Mouse (Mus musculus) myocyte (in vitro differentiated cells): ENCODE results near the gene Acoxl. TPM values are rescaled to one million over a fixed set of nuclear protein-coding genes. Genes with fewer than 3 reads are reported as not detected.
"Not testable (repeated sequence)": the region's sequence is repeated elsewhere in the genome, so short reads cannot be mapped to it uniquely, and the experiment has no call there.

Source experiments
- H3K27me3 ChIP-seq: one replicate; pipeline ENCODE4 v1.6.1; 2011; ENCODE audit not compliant: control insufficient read depth, insufficient read depth, insufficient read length
- H3K36me3 ChIP-seq: one replicate; pipeline ENCODE4 v1.6.1; 2011; ENCODE audit not compliant: control insufficient read depth, insufficient read depth
- H3K4me2 ChIP-seq: one replicate; pipeline ENCODE4 v1.6.1; 2011; ENCODE audit warnings: low read depth, control low read depth
- H3K4me3 ChIP-seq: one replicate; pipeline ENCODE4 v1.5.1; 2011; ENCODE audit warnings: mild to moderate bottlenecking, control low read depth, moderate library complexity
- H3K79me2 ChIP-seq: one replicate; pipeline ENCODE4 v1.6.1; 2011; ENCODE audit not compliant: control insufficient read depth, insufficient read depth
- H3ac ChIP-seq: one replicate; pipeline ENCODE4 v1.6.1; 2011; ENCODE audit not compliant: control insufficient read depth, insufficient read length
- CEBPB ChIP-seq: IDR thresholded peaks from 2 replicates; pipeline ENCODE4 v1.6.1; 2011; ENCODE audit warnings: mild to moderate bottlenecking, moderate library complexity; ENCODE audit not compliant: poor library complexity, insufficient read depth, severe bottlenecking
- E2F4 ChIP-seq: IDR thresholded peaks from one replicate; pipeline ENCODE4 v1.6.1; 2011; ENCODE audit warnings: mild to moderate bottlenecking, control low read depth, moderate library complexity; ENCODE audit not compliant: insufficient read depth
- MAX ChIP-seq: IDR thresholded peaks from one replicate; pipeline ENCODE4 v1.6.1; 2011; ENCODE audit warnings: low read depth, mild to moderate bottlenecking, control low read depth
- MYOD1 ChIP-seq, 3 experiments: IDR thresholded peaks; one replicate each; pipeline ENCODE4 v1.6.1; 2011; ENCODE audit warnings: control low read depth in 2 of 3, low read depth in 2 of 3, mild to moderate bottlenecking in 2 of 3, moderate library complexity in 1 of 3; ENCODE audit not compliant: insufficient read length in 2 of 3, control insufficient read depth in 1 of 3
- MYOG ChIP-seq, 3 experiments: IDR thresholded peaks; one replicate each; pipeline ENCODE4 v1.6.1; 2011; ENCODE audit warnings: control low read depth in 2 of 3, low read depth in 2 of 3, mild to moderate bottlenecking in 2 of 3; ENCODE audit not compliant: insufficient read length in 2 of 3, control insufficient read depth in 1 of 3, insufficient read depth in 1 of 3
- POLR2A ChIP-seq: IDR thresholded peaks from one replicate; pipeline ENCODE4 v1.6.1; 2011; ENCODE audit warnings: low read depth, mild to moderate bottlenecking, control low read depth, moderate library complexity; ENCODE audit not compliant: insufficient read length
- POLR2AphosphoS2 ChIP-seq: IDR thresholded peaks from one replicate; pipeline ENCODE4 v1.6.1; 2011; ENCODE audit warnings: low read depth, control low read depth; ENCODE audit not compliant: insufficient read length
- REST ChIP-seq: IDR thresholded peaks from one replicate; pipeline ENCODE4 v1.6.1; 2011; ENCODE audit warnings: mild to moderate bottlenecking, control low read depth, moderate library complexity; ENCODE audit not compliant: insufficient read depth, insufficient read length
- SRF ChIP-seq: IDR thresholded peaks from one replicate; pipeline ENCODE4 v1.6.1; 2011; ENCODE audit warnings: low read depth; ENCODE audit not compliant: control insufficient read depth, insufficient read length
- TCF12 ChIP-seq: IDR thresholded peaks from one replicate; pipeline ENCODE4 v1.6.1; 2011; ENCODE audit warnings: mild to moderate bottlenecking, control low read depth; ENCODE audit not compliant: poor library complexity, insufficient read depth, severe bottlenecking
- TCF3 ChIP-seq: IDR thresholded peaks from one replicate; pipeline ENCODE4 v1.6.1; 2011; ENCODE audit warnings: low read depth, control low read depth; ENCODE audit not compliant: insufficient read length
- USF1 ChIP-seq: IDR thresholded peaks from one replicate; pipeline ENCODE4 v1.6.1; 2011; ENCODE audit warnings: low read depth, mild to moderate bottlenecking, control low read depth, moderate library complexity
- polyA plus RNA-seq: library from polyadenylated mRNA; unstranded; fragments of >200 nt; fragmentation: generic; extraction: Trizol; gene quantifications from one replicate; pipeline ENCODE4 v1.2.1, GENCODE M21; 2012; ENCODE audit warnings: missing spikeins

The Acoxl gene
- polyA plus RNA-seq, 1 experiment: 0.01 TPM

GRCm38 (mm10) chr2:128094602-128095001 lies 255.9 kb downstream of the Acoxl start:
- H3ac ChIP-seq: no peak overlapping the region
- peaks cover 4% of the 10 kb centered on the region for H3K27me3 ChIP-seq
- no peak overlapping the region for H3K4me2 ChIP-seq
- no peak overlapping the region for H3K4me3 ChIP-seq
- no peak for TF ChIP-seq MAX
- TF ChIP-seq SRF: no peak
- TF ChIP-seq CEBPB: no peak
- no peak for TF ChIP-seq REST
- no peak for TF ChIP-seq TCF3
- no peak for TF ChIP-seq USF1
- TF ChIP-seq E2F4: no peak
- no peak for TF ChIP-seq MYOG (IDR thresholded peaks at IDR 0.05; ENCODE audit: control insufficient read depth in 1 of 3, insufficient read depth in 1 of 3, insufficient read length in 2 of 3, low read depth in 2 of 3)
- no peak for TF ChIP-seq TCF12
- TF ChIP-seq POLR2A: no peak
- no peak for TF ChIP-seq POLR2AphosphoS2
- no peak for TF ChIP-seq MYOD1 (IDR thresholded peaks at IDR 0.05; ENCODE audit: control insufficient read depth in 1 of 3, insufficient read length in 2 of 3, low read depth in 2 of 3)
- H3K79me2 ChIP-seq: no peaks in the 10 kb centered on the region
- no peaks in the 10 kb centered on the region for H3K36me3 ChIP-seq

GRCm38 (mm10) chr2:128095270-128095669 lies 256.6 kb downstream of the Acoxl start:
- no peak overlapping the region for H3ac ChIP-seq
- TF ChIP-seq SRF (no peak), MYOD1 (IDR thresholded peaks at IDR 0.05; ENCODE audit: control insufficient read depth in 1 of 3, insufficient read length in 2 of 3, low read depth in 2 of 3) (no peak), MYOG (IDR thresholded peaks at IDR 0.05; ENCODE audit: control insufficient read depth in 1 of 3, insufficient read depth in 1 of 3, insufficient read length in 2 of 3, low read depth in 2 of 3) (no peak), TCF12 (no peak), REST (no peak), POLR2AphosphoS2 (no peak), USF1 (no peak), CEBPB (no peak), E2F4 (no peak), MAX (no peak), TCF3 (no peak)
- no peaks in the 10 kb centered on the region for H3K79me2 ChIP-seq
- H3K36me3 ChIP-seq: no peaks in the 10 kb centered on the region
- peaks cover 4% of the 10 kb centered on the region for H3K27me3 ChIP-seq
- no peak overlapping the region for H3K4me3 ChIP-seq
- H3K4me2 ChIP-seq: no peak overlapping the region

GRCm38 (mm10) chr2:128096070-128096469 lies 257.4 kb downstream of the Acoxl start:
- TF ChIP-seq MAX (no peak), TCF3 (no peak), POLR2A (no peak), USF1 (no peak), E2F4 (no peak), CEBPB (no peak), POLR2AphosphoS2 (no peak)
- Histone ChIP-seq H3ac (no peak overlapping the region), H3K4me2 (no peak overlapping the region), H3K36me3 (no peaks in the 10 kb centered on the region), H3K4me3 (no peak overlapping the region), H3K27me3 (peaks cover 4% of the 10 kb centered on the region), H3K79me2 (no peaks in the 10 kb centered on the region)

- H3K4me2 ChIP-seq, H3K36me3 ChIP-seq, H3ac ChIP-seq, H3K79me2 ChIP-seq, H3K4me3 ChIP-seq, H3K27me3 ChIP-seq: not testable (repeated sequence)
Measured at GRCm38 (mm10) chr2:128098118-128098517, 259.4 kb downstream of the Acoxl start.

GRCm38 (mm10) chr2:128102086-128102485 lies 263.4 kb downstream of the Acoxl start:
- Histone ChIP-seq H3ac (no peak overlapping the region), H3K79me2 (no peaks in the 10 kb centered on the region), H3K4me2 (no peak overlapping the region), H3K36me3 (no peaks in the 10 kb centered on the region), H3K4me3 (no peak overlapping the region), H3K27me3 (no peaks in the 10 kb centered on the region)
- TF ChIP-seq CEBPB (no peak), POLR2AphosphoS2 (no peak), POLR2A (no peak), USF1 (no peak), TCF3 (no peak), MYOD1 (IDR thresholded peaks at IDR 0.05; ENCODE audit: control insufficient read depth in 1 of 3, insufficient read length in 2 of 3, low read depth in 2 of 3) (no peak), E2F4 (no peak), MAX (no peak), SRF (no peak), MYOG (IDR thresholded peaks at IDR 0.05; ENCODE audit: control insufficient read depth in 1 of 3, insufficient read depth in 1 of 3, insufficient read length in 2 of 3, low read depth in 2 of 3) (no peak), REST (no peak), TCF12 (no peak)
